Mouse (Mus musculus) kidney, adult 2 months (tissue): ENCODE results near the gene Il6ra.

Source experiments
- CTCF ChIP-seq: fragments of 200-500 bp; conservative IDR thresholded peaks from 2 replicates; pipeline ENCODE4 v1.5.1; 2011; ENCODE audit warnings: low read depth, mild to moderate bottlenecking, control low read depth, low read length, moderate library complexity, mixed read lengths; ENCODE audit not compliant: insufficient read depth, insufficient read length
- POLR2A ChIP-seq: fragments of 200-500 bp; IDR thresholded peaks from one replicate; pipeline ENCODE4 v1.6.1; 2011; ENCODE audit warnings: low read depth, low read length, control low read depth

DNA sequence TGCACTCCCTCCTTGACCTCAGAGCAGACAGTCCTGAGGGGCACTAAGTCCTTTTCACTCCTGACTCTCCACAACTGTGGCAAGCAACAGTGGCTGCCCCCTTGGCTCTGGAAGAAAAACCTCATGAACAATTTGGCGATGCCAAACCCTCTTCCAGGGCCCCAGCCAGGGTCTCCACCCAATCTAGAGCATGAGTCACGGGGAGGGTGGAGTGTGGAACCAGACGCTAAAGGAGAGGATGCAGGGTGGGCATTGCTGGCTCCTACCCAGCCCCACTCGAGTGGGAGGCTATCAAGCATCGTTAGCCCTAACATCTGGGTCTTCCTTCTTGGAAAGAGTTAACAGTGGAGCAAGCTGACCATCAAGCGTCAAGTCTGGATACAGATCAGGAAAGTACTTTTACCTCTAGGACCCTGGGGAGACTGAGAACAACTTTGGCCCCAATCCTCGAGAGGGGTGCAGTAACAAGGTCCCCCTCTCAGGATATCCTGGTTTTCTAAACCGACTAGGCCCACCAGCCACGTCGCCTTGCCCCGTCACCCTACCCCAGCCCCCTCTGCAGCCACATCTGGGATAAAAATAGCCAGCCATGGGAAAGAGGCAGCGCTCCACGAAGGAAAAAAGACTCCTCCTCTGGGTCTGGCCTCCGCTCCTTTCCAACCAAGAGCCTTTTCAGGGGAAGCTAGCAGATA lies 49.2 kb upstream of the Il6ra start:
- TF ChIP-seq CTCF (no peak), POLR2A (no peak)
